Mouse (Mus musculus): ENCODE measurements around the gene Tmco3.

DNA sequence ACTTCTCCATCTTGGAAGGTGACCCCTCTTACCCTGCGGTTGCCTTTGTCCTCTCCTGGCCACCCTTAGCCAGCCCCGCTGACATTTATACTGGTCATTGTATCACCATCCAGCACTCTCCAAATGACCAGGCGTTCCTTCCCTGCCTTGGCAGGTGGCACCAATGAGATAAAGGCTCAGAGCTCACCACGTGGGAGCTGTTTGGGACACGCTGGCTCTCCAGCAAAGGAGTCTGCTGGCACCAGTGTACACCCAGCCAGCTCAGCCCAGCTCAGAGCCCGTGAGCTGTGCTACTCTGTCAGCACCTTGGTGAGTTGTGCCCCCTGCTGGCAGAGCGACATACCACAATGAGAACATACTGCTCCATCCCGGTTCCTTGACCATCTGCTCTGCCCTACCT is 34.0 kb upstream of the Tmco3 start, which contains the start of gene Adprhl1:
- TF ChIP-seq CTCF (IDR thresholded peaks at IDR 0.05; ENCODE audit: low read depth) = peak; percentile 82
- no peak for TF ChIP-seq EP300 (IDR thresholded peaks at IDR 0.05; ENCODE audit: low read depth)

Measured in liver, postnatal 0 days (tissue).